Mouse (Mus musculus) frontal cortex, postnatal 36 days (tissue): Measurements from ENCODE around the gene Trim28.

Source experiments
- DNase-seq, 2 experiments: peaks; one replicate each; pipeline ENCODE4 v3.0.0; 2022; ENCODE audit warnings: low spot score in 2 of 2

Gene Trim28

DNA sequence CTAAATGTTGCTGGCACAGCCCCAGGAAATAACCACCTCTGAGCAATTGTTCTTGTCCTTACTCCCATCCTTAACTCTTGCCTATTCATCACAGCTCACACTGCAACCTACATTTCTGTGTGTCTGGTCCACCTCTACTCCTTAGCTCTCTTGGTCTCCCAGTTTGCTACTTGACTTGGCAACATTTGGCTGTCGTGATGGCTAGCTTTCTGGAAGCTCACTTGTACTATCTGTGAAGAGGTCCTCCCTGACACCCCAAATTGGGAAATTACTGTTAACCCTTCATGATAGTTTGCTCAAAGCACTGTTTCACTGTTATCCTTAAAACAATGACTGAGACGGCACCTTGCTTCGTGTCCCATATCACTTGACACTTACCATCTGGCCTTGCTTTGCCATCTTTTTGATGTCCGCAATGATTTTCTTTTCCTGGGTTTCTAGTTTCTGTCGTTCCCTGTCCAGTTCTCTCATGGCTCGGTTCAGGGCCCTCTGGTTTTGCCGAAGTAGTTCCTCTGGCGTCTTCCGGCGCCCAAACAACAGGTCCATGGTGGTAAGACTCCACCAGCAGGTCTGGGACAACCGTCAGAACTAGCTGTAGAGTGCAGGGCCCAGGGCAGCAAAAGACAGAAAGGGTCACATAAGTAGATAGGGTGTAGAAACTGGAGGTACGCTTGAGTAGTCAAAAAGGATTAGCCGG lies 34.7 kb downstream of the Trim28 start:
- no peak for DNase-seq

DNA sequence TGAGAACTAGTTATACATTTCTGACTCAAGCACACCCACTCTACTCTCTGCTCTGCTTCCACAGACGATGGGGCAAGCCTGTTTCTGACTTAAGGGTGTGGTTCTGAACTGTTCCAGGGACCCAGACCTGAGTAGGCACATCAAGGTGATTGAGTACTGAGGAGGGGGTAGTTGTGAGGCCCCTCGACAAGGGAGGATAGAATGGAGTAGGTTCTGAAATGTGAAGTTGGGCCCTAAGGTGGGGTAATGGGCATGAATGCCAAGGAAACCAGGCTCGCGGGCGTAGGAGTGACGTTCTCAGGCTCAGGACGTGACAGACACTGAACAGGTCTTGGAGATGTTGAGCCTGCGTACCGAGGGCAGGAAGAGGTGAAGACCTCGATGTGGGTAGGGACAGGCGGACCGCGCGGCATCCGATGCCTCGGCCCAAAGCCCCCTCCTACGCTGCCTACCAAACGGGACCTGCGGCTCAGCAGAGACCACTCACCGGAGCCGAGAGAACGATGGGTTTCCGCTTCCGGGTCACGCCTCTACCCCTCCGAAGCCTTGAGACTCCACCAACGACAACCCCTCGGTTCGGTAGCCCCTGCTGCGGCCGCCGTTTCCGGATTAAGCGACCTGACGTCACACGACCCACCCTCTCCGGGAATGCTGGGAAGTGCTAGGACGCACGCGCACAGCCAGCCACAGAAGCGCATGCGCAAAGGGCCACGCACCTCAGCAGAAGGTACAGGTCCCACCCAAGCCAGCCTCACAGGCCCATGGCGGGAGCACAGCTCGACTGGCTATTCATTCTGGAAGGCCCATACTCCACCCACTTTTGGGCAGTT lies 35.4 kb downstream of the Trim28 start, which contains the start of gene Chmp2a:
TSS of gene Chmp2a (minus strand) at position 660 of the 830 bp plus-strand sequence.
- DNase-seq, result peak; percentile 98

DNA sequence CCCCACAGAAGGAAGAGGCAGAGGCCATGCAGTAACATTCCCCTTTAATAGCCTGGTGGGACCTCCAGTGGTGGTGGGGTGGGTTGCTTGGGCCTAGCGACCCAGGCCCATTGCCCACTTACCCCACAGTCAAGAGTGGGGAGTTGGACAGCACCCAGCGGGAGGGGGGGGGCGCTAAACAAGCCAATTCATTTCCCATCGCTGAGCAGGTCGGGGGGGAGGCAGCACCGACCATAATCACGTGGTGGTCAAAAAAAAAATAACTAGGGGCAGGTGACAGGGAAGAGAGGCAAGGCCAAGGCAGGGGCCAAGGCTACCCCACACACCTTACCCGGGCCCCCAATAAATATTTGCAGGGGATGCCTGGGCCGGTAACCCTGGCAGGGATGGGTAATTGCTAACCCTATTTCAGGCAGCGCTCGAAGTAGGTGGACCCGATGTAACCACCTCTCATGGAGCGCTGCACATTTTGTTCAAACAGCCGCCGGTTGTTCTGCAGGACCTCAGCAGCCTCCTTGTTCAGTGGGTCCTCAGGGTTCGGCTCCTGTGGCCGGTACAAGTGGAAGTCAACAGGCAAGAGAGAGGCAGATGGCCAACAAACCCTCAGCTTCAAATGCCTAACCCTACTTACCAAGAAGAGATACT lies 36.4 kb downstream of the Trim28 start:
- no peak for DNase-seq

DNA sequence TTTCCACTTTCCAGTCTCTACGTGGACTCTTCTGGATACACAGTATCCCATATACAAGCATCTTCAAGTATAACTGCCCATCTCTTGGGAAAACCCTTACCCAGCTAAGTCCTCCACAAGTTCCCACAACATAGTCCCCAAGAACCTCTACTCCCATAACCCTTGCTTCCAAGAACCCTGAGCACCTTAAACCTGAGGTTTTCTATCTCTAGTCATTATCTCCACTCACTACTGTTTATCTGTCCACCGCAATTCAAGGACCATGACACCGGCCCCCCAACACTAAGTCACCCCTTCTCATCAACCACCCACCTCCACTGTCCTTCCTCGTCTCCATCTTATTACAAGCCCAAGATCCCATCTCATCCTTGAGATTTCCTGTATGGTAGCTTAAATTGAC lies 37.9 kb downstream of the Trim28 start:
- DNase-seq, result no peak

DNA sequence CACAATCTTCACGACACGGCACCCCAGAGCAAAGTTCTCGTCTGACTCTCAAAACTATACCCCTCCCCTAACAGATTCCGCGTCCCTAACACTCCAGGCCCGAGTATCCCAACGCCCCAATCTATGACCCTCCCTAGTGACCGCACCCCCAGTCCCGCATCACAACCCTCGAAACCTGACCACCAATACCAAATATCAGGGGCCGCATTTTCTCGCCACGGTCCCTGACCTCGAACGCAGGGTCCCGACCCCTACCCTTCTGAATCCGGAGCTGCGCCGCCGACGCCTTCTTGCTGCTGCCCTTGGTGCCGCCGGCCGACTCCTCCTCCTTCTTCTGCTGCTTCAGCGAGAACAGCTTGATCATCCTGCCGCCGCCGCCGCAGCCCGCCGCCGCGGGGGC lies 38.5 kb downstream of the Trim28 start:
- peak; percentile 43 to 46 for DNase-seq

DNA sequence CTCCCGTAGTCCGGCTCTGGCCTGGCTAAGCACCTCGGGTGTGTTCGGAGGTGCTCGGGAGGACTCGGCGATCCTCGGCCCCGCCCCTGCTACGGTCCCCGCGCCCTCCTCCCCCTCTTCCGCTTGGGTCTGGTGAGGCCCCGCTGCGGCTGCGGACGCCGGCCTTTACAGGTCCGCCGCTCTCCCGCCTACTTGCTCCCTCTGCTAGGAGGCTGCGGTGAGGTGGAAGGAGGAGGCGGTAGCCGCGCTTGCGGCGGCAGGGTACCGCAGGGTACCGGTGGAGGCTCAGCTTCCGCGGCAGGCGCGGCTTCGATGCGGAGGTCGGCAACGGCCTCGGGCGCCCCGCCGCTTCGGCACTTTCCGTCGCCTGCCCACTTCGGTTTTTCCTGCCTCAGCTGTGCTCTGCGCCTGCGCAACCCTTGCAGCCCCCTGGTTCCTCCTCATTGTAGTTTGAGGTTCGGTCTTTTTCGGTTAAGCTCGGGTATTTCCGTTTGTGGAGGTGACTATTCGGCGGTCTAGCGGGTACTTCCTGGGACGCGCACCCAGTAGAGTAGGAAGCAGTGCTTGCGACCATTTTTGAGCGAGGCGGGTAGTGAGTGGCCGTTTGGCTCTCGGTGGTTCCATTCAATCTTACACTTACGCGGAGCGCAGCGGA lies 39.1 kb downstream of the Trim28 start, which contains the start of gene Ube2m:
TSS of gene Ube2m (minus strand) at position 375 of the 655 bp plus-strand sequence.
- DNase-seq, result peak; percentile 99 to 100

DNA sequence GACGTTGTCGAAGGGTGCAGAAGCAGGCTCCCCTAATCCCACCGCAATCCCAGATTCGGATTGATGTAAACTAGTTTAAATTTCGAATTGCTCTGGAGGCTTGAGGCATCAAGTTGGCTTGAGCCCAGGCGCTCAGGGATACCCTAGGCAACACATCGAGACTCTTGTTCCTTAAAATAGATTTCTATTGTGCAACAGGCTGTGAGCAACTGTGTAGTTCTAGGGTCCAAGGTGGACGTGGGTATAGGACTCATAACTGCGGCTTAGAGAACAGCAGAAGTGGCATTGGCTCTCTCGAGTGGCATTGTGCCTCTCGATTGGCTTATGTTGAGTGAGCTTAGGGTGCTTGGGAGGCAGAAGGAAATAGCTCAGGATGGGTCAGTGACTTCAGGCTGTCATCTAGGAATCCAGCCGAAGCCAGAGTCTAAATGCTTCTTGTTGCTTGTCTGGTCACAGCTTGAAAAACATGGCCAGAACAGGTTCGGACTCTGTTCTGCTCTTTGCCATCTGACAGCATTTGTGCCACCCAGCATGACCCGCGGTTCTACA lies 39.8 kb downstream of the Trim28 start:
- no peak for DNase-seq

DNA sequence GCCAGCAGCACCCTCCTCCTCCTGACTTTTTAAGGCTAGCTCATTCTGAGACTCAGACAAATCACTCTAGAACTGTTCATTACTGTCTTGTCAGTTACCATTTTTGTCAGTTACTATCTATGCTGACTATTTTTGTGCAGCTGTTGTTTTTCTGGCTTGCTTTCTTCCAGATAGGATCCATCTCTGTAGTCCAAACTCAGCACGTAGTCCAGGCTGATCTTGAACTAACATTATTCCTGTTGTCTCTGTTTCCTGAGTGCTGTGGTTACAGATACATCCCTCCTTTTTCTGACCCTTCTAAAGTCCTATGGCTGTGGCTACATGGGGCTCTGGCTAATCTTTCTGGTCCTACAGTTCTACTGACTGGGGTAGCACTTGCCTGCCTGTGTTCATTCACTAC lies 40.3 kb downstream of the Trim28 start:
- DNase-seq, result no peak

DNA sequence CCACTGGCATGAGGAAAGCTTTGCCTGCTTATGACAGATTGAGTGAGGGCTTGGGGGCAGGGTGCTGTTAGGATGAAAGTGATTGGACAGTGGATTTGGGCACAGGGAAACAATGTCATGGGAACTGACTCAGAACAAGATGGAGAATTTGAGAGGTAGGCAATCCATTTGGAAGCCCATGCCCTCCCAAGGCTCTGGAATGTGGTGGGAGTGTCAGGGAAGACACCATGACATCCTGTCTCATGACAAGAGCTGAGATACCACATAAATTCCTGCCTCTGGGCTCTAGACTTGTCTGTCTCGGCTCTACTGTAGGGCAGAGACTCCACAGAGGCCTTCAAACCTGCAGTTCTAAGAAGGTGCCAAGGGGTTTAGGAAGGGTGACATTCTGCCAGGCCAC lies 42.3 kb downstream of the Trim28 start:
- DNase-seq, result no peak

DNA sequence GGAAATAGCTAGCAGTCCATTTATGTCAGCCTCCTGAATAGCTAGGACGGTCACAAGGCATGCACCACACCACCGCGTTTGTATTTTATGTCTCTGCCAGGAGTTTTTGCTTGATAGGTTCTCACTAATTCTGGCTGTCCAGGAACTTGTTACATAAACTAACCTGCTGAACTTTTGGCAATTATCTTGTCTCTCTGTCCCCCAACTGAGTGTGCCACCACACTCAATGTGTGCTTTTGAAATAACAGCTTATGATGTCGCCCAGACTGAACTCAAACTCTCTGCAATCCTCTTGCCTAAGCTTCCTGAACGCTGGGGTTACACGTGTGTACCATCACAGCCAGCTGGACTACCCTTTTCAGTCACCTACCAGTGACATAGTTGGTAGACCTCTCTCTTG lies 43.6 kb downstream of the Trim28 start:
- no peak for DNase-seq

DNA sequence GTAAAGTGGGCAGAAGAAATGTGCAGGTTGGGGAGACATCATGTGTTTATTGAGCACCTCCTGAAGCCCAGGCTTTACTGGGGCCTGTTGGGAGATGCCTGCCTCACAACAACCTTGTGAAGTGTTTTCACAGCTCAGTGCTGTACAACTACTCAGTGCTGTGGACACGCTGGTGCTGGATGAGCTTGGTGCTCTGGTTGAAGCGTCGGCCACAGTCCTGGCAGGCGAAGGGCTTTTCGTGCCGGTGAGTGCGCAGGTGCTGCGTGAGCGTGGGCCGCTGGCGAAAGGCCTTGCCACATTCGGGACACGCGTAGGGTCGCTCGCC lies 44.2 kb downstream of the Trim28 start:
- no peak for DNase-seq

DNA sequence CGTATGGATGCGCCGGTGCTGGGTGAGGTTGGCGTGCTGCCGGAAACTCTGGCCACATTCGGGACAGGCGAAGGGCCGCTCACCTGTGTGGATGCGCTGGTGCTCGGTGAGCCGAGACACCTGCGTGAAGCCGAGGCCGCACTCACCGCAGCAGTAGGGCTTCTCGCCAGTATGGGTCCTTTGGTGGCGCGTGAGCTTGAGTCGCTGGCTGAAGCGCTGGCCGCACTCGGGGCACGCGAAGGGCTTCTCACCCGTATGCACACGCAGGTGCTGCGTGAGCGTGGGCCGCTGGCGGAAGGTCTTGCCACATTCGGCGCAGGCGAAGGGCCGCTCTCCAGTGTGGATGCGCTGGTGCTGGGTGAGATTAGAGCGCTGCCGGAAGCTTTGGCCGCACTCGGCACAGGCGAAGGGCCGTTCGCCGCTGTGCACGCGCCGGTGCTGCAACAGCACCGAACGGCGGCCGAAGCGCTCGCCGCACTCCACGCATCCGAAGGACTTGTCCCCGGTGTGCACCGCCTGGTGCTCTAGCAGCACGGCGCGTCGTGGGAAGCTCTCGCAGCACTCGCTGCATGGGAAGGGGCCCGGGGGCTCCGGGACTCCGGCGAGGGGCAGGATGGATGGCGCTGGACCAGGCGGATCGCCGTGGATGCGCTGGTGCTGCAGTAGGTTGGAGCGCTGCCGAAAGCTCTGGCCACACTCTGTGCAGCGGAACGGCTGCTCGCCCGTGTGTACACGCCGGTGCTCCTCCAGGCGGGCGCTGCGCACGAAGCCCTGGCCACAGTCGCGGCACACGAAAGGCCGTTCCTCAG lies 44.7 kb downstream of the Trim28 start:
- DNase-seq, result peak; percentile 53 to 54

DNA sequence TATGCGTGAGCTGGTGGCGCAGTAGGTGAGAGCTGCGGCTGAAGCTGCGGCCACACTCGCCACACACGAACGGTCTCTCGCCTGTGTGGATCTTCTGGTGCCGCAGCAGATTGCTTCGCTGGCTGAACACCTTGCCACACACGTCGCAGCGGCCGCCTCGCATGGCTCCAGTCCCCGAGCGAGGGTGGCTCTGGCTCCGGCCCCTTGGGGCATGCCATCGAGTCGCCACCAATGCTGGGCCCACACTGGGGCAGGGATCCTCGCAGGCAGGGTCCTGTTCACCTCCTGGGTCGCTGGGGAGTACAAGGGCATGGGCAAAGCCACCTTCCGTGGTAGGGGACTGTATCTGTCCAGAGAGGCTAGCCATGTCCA lies 45.3 kb downstream of the Trim28 start:
- DNase-seq, result no peak

DNA sequence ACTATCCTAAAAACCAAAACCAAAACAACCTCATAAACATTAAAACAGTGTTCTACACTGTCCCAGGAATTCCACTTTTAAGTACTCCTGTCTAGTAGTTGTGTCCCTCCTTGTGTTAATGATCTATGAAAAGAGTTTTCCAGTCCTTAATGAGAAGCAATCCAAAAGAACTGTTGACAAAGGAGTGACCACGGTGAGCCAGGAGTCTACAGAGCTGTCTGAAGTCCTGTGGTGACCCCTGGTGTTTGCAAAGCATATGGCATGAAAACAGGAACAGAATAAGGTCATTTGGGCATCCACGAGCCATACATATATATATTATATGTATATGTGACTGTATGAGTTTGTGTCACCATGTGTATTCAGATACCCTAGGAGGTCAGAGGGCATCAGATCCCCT lies 47.2 kb downstream of the Trim28 start:
- DNase-seq, result peak in 1 of 2 experiments; percentile 49

DNA sequence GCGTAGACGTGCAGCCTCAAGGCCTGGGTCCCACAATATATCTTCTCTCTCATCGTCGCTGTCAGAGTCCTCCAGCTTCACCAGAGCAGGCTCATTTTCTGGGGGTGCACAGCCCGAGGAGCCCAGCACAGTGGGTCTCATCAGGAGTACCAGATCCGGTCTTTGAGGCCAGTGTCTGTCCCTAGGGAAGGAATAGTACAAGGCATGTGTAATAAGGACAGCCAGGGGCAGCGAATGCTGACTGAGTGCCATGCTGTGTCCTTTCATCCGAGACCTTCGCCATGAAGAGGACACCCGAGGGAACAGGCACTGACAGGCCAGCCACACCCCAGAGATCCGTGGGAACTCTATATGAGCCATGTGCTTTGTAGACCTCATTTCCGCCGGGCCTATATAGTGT lies 54.1 kb downstream of the Trim28 start:
- no peak for DNase-seq

DNA sequence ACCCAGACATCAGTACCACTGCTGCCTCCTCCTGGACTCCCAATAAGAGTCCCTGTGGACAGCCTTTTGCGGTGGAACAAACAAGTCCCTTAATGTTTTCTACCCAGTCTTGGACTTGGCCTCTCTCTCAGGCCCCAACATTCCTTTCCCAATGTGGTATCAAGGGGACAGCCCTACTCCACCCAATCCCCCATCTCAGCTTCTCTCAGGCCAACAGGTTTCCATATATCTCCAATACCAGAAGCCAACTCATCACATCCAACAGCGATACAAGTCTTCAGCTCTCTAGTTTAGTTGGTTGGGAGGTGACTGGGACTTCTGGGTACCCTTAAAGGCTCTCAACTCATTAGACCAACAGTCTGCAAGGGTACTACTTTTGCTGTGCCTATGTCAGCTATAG lies 54.6 kb downstream of the Trim28 start:
- no peak for DNase-seq

DNA sequence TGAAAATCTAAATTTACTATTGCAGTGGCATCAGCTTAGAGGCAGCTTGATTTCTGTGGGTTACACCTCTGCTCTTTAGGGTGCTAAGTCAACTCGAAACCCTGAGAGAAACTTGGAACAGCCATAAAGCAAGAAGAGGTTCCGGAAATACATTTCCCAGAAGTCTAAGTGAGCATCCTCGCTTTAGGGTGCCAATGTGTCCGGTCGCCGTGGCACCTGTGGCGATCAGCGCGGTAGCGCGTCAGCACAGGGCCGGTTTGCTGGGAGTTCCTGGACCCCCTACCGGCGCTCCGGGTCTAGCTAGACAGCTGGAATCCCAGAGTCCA lies 55.0 kb downstream of the Trim28 start:
- no peak for DNase-seq

DNA sequence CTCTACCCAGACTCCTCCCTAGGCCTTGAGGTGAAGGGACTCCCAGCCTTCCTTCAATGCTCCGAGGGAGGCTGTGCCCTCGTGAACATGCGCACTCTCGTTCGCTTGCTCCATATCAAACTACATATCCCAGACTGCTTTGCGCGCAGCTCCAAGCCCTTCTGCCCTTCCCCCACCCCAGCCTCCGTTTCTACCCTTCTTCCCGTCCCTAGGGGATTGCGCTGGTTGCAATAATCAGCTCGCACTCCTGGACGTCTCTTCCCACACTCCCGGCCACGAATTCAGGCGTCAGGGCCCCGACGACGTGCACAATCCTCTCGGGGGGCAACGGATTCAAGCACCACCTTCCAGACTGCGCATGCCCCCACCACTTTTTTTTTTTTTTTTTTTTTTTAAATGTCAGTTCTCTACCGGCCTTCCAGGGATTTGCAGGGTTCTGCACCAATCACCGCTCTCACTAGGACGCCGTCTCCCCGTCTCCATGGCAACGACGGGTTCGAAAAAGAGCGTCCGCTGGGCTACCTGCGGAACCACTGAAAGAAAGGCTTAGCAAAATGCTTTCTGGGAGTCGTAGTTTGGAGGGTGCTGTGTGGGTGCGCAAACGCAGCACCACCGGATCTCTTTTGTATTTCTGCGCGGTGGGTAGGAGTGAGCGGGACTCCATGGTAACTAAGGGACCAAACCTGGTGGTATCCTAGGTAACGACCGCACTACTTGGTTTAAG lies 55.5 kb downstream of the Trim28 start, which contains the start of gene Mzf1:
TSS of gene Mzf1 (minus strand) at position 478 of the 724 bp plus-strand sequence.
- DNase-seq, result peak; percentile 94 to 96

DNA sequence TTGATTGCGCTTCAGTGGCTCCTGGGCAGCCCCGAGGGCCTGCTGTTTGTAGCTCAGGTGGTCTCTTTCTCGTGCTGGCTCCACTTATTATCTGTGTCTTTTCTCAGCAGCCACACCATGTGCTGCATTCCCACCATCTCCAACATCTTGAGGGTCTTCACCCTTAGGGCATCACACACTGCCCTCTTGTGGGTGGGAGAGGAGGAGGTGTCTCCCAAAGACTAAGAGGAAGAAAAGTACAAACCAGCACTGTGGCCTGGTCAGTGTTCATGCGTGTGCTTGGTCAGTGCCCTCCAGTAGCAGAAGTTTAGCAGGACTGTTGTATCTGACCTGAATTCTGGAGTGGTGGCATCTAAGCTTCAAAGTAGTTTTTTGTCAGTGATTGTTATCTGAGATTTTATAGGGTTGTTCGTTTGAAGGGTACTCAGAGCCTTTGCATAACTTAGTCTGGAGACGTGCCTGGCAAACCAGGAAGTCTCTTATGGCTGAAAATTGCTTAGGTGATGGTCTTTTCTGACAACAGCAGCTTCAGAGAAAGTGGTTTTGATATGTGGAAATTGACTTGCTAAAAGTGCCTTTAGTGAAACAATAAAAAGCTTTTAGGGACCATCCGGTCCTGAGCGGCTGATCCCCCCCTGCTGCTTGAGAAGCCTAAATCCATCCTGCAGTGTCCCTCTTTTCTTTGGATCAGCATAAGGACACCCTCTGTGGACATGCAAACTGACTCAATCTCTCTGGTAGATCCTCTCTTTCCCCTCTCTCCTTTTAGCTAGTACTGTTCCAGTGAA lies 58.2 kb downstream of the Trim28 start:
- DNase-seq, result no peak

DNA sequence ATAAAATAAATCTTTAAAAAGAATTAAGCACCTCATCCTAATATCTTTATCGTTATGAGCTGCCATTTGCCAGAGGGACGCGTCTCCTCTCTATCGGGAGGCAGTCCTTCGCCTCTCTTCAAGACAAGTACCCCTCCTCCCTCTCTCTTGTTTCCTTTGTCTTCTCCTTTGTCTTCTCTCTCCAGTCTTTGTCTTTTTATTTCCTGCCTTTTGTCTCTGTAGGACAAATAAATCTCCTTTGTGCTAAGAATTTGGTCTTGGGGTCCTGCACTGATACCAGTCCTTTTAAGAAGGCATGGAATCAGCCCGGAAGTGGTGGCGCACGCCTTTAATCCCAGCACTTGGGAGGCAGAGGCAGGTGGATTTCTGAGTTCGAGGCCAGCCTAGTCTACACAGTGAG lies 60.6 kb downstream of the Trim28 start:
- no peak for DNase-seq
